ENCODE assay signal across 17 mouse cellular contexts in the genomic region with DNA sequence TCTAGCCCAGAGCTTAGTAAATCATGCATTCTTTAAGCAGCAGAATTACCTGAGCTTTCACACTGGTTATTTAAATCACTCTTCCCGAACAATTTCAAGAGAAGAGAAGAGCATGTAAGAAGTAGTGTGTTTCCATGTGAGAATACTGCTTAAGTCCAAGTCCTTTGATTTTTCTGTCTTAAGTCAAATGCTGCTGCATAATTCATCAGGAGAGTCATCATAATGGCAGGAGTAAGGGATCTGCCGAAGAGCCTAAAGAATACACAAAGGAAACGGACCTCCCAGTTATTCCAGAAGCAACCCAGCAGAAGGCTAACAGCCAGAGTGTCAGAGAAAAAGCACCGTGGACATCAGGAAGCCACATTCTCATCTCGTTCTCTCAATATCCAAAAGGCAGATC.
"Had no signal": no experiment of that assay in that cellular context is flagged by ENCODE, and none has a peak within 500 bp of the region (broad histone marks: within the 10 kb centered on the region; RNA-seq: fewer than 3 reads in every experiment).

No protein-coding gene starts in this region.

- H3K27me3 ChIP-seq: limb, embryonic 12.5 days; liver, embryonic 13.5 days; lung, embryonic 15.5 days; megakaryocyte, embryonic 14.5 days; neural tube, embryonic 12.5 days; stomach, embryonic 15.5 days had no signal

- H3K36me3 ChIP-seq: liver, embryonic 13.5 days; lung, embryonic 15.5 days; neural tube, embryonic 12.5 days; stomach, embryonic 15.5 days had no signal

- H3K4me1 ChIP-seq: liver, embryonic 13.5 days; megakaryocyte, embryonic 14.5 days; neural tube, embryonic 12.5 days; stomach, embryonic 15.5 days had no signal

- H3K9me3 ChIP-seq: limb, embryonic 12.5 days; liver, embryonic 13.5 days; lung, embryonic 15.5 days; megakaryocyte, embryonic 14.5 days; neural tube, embryonic 12.5 days; stomach, embryonic 15.5 days had no signal

- H3K4me3 ChIP-seq: layer of hippocampus, adult 2 months; limb, embryonic 12.5 days; liver, embryonic 13.5 days; lung, embryonic 15.5 days; megakaryocyte, embryonic 14.5 days; neural tube, embryonic 12.5 days; stomach, embryonic 15.5 days had no signal

- H3K27ac ChIP-seq: layer of hippocampus, adult 2 months; limb, embryonic 12.5 days; liver, embryonic 13.5 days; lung, embryonic 15.5 days; macrophage; neural tube, embryonic 12.5 days; stomach, embryonic 15.5 days had no signal

- H3K9ac ChIP-seq: limb, embryonic 12.5 days; liver, embryonic 13.5 days; liver, postnatal 0 days; lung, embryonic 15.5 days; neural tube, embryonic 12.5 days; stomach, embryonic 15.5 days had no signal

- DNase-seq: kidney, adult 11 months; kidney, postnatal 10 days; kidney, postnatal 4 days; liver; liver, embryonic 13.5 days; liver, postnatal 0 days; lung, postnatal 14 days; spleen, adult 18-20 months; thymus, adult 2 months; thymus, postnatal 25 days had no signal

- H3K4me2 ChIP-seq: limb, embryonic 12.5 days; liver, embryonic 13.5 days; lung, embryonic 15.5 days; neural tube, embryonic 12.5 days; stomach, embryonic 15.5 days had no signal

- ATAC-seq: liver, postnatal 0 days had no signal
